Mouse (Mus musculus): ENCODE data around the gene Nedd9.

Gene Nedd9

DNA sequence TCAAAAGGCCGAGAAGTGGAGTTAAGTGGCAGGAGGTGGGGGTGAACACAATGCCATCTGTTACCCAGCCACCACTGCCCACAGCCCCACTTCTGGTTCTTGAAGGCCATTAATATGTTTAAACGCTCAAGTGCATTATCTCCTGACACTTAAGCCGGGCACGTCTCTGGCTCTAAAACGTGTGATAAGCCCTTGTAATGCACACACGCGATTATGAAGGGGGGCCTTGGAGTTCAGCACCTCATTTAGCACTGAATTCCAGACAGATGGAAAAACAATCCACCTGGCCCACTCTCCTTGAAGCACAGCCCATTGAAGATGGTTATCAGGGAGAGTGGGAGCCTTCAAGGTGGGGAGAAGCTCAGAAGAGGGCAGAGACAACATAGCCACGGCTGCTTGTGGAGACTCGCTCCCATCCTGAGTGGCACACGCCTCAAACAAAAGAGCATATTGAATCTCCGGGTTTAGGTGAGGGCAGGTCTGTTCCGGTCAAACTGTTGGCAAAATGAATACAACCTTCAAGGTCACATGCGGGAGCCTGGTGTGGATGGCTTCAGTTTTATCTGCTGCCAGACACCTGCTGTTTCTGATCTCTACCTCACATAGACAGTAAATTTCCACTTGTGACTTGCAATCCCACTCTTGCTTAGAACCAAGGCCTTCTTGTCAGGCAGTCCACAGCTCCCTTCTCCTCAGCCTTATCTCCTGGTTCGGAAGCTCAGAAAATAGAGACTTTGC, 30.7 kb downstream of the Nedd9 start:
- in situ Hi-C loops (cut with MseI, MboI) = no loop called here

DNA sequence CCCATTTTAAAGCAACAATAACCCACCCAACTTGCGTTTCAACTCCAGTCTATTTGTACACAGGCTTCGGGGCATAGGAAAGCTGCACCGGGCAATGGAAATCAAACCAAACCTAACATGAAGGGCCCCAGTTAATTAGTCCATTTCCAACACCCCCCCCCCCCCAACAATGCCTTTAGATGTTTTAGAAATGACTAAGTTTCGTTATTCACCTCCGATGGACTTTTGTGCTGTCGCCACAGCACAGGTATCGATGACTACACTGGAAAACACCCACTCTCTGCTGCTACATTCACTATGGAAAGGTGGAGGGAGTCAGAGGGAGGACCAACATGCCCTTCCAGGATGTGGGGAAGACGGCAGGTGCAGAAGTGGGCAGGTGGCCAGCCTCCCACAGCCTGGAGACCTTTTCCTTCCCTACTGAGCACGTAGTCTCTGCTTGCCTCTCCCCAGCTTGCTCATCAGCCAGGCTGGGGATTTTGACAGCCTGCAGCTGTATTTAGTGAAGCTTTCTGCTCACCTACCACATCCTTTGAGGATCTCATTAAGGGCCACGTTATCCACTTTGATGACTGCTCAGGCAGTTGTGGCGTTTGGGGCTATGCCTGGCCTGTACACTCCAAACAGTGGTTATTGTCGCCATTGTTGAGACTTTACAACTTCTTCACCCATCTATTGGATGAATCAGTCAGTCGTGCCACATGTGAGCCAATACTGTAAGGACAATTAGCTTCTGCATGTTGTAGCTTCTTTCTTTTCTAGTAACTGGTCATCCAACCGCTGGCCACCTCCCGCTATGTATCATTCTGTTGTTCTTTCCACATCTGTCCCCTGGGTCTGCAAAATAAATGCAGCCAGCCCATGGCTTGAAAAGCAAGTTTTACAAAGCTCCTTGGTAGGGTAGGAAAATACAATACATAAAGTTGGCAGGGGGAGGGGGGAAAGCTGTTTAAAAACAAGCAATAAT, 33.7 kb downstream of the Nedd9 start:
- in situ Hi-C loops (cut with MseI, MboI) = no loop called here

DNA sequence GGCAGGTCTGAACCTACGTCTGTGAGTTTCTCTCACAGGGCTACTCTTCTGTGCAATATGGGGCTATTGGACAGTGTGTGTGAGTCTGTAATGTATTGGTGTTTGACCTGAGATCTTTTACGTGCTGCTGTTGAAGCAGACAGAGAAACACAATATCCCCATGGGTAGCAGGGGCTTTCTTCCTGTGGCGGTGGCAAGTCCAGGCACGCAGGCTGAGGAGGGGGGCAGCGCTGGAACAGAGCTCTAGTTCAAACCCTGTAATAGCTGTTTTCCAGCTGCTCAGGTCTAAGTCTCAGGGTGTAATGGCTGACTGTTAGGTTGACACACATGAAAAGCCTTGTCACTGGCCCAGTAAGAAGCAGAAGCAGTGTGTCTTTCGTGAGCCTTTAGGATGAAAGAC, 36.3 kb downstream of the Nedd9 start:
- in situ Hi-C loops (cut with MseI, MboI) = no loop called here

DNA sequence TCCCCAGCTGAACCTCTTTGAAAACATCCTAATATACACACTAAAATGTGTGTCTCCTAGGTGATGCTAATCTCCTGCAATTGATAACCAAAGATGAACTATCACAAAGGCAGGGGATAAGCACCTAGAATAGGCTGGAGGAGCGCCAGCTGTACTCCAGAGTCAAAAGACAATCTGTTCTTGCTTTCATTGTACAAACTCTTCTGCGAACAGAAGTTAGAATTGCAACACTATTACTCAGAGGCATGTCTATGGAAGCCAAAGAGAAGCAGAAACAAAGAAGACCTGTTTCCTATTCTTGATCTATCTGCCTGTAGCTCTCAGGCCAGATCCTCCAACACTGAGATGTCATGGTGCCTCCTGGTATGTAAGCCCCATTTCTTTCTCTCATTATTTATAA, 38.0 kb downstream of the Nedd9 start:
- in situ Hi-C loops (cut with MseI, MboI) = no loop called here

DNA sequence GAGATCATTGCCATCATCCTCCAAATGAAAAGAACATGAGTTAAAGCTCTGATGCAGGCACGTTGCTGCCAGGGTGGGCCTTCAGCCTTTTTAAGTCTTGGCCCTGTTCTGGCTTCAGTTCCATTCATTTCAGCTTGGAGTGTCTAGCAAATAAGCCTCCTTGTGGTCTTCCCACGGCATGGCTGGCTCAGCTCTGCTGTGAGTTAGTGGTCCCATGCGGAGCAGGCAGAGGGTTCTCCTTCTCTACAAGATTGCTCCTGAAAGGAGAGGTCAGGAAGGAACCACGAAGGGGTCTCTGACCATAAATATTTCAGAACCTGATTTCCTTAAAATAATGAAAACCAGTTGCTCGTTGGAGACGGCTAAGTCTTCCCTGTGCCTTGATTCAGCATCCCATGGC, 40.0 kb downstream of the Nedd9 start:
- in situ Hi-C loops (cut with MseI, MboI) = no loop called here

DNA sequence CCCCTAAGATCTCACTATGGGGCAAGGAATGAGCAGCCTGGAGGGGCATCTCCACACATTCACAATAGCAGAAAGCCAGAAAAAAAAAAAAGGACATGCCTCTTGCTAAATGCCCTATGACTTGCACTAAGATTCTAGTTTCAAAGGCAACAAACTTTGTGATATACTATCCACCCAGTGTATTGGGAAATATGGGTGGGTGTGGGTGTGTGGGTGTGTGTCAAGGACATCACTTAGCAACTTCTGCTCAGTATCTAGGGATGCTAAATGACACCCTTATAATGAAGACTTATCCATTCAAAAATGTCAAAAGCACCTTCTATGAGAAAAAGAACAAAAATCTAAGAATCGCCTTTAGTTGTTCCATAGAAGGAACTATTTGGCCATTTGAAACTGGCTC, 40.6 kb downstream of the Nedd9 start:
- in situ Hi-C loops (cut with MseI, MboI) = no loop called here

DNA sequence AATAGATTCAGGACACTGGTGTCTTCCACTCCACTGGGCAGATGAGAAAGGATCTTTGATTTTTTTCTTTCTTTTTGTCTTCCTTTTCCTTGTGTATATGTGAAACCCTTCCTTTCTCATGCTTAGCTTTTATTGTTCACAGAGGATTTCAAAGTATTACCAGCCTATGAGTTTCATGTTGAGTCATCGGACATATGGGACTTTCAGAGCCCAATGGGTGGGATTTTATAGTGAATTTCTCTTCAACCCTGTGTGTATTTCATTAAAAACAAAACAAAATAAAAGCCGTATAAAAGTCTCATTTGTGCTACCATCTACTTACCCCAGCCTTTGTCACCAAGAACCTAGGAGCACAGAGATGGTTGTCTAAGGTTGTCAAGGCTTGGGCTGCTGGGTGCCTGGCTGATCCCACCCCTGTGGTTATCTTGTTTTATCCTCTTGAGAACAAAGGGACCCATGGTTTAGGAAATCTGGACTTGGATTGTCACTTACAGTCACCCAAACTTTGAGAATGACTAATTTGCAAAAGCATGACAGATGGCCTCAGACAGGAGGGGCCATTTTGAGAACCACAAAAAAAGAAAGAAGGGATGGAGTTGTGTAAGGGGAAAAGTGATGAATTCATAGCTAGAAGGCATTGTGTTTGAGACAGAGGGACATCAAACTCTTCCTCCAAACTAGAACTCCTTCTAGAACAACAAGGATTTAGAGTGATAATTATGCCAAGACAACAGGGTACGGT, 41.9 kb downstream of the Nedd9 start:
- in situ Hi-C loops (cut with MseI, MboI) = no loop called here

GRCm38 (mm10) chr13:41444230-41444629, 42.9 kb downstream of the Nedd9 start:
- in situ Hi-C loops (cut with MseI, MboI) = no loop called here

GRCm38 (mm10) chr13:41442145-41442544, 45.0 kb downstream of the Nedd9 start:
- in situ Hi-C loops (cut with MseI, MboI) = no loop called here

- in situ Hi-C loops (cut with MseI, MboI) = no loop called here
Observed at GRCm38 (mm10) chr13:41440205-41440604, 47.0 kb downstream of the Nedd9 start.

DNA sequence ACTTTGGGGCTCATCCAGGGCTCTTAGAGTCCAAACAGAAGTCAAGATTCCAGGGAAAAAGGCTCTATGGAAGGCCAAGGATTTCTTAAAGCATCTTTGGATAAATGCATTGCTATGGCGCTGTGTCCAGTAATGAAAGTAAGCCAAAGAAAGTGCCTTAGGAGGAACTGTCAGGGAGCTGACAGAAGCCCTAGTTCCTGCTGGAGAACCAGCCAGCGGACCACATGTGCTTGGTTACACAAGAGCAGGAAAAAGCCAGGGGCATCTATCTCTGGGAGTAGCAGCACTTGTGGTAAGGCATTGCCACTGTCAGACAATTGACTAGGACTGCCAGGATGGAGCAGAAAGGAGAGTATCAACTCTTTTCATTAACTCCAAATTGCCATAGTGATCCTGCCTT, 49.8 kb downstream of the Nedd9 start:
- in situ Hi-C loops (cut with MseI, MboI) = no loop called here

- in situ Hi-C loops (cut with MseI, MboI) = no loop called here
Observed at GRCm38 (mm10) chr13:41436731-41437130, 50.4 kb downstream of the Nedd9 start.

DNA sequence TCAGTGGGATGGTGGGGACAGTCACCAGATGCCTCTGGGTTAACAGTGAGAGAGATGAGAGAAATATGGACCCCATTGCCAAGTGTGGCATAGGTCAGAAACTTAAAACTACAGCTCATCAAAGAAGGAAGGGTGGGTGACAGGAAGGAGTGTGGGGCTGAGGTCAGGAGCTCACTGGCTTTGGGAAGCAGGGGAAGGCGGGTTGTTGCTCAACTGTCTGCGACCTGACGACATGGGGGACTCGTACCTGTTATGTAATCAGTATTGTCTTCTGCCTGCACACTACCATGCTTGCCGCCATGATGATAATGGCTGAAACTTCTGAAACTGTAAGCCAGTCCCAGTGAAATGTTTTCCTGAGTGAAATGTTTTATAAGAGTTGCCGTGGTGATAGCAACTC, 54.0 kb downstream of the Nedd9 start:
- in situ Hi-C loops (cut with MseI, MboI) = no loop called here

- in situ Hi-C loops (cut with MseI, MboI) = no loop called here
Observed at GRCm38 (mm10) chr13:41431795-41432194, 55.4 kb downstream of the Nedd9 start.

- in situ Hi-C loops (cut with MseI, MboI) = no loop called here
Observed at GRCm38 (mm10) chr13:41427046-41427445, 60.1 kb downstream of the Nedd9 start.

DNA sequence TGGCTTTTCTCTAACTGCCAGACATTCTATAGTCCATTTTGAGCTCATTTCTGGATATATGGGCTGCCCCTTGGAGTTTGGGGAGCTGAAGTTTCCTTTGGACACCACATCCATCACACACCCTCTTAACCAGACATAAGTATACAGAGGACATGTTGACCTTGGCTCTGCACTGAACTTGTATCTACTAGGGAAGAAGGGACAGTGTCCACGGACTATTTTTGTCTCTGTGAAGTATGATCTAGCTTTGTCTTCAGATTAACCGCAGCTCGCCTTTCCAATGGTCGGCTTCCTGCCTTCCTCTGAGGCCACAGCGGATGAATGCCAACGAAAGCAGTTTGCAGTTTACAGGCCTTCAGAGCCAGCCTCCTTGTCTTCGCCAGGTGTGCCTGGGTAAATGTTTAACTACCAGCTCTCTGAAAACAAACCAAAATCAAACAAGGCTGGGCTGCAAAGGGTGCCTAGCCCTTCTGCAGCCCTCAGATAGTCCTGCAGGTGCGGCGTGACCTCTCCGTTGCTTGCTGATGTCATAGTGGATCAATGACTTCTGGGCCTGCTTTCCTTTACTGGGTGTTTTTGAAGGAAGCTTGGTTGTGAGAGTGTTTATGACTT, 63.6 kb downstream of the Nedd9 start:
- in situ Hi-C loops (cut with MseI, MboI) = no loop called here

DNA sequence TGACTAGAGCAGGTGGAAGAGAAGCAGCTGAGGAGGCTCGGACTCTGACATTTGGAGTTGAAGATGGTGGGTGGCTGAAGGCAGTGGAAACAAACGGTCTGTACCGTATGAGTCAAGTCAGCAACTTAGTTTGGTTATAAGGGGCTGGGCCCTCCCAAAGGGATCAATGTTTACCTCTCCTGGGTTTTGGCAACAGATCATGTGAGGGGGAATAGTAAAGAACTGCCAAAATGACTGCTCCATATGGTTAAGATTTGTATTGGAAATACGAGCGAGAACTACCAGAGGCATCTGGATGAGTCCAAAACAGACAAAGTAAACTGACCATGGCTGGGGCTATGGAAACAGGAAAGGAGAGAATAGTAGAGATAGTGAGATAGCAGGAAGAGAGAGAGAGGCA, 64.6 kb downstream of the Nedd9 start:
- in situ Hi-C loops (cut with MseI, MboI) = no loop called here

GRCm38 (mm10) chr13:41420376-41420775, 66.8 kb downstream of the Nedd9 start:
- in situ Hi-C loops (cut with MseI, MboI) = no loop called here

- in situ Hi-C loops (cut with MseI, MboI) = no loop called here
Observed at GRCm38 (mm10) chr13:41418198-41418869, 68.8 kb downstream of the Nedd9 start.

DNA sequence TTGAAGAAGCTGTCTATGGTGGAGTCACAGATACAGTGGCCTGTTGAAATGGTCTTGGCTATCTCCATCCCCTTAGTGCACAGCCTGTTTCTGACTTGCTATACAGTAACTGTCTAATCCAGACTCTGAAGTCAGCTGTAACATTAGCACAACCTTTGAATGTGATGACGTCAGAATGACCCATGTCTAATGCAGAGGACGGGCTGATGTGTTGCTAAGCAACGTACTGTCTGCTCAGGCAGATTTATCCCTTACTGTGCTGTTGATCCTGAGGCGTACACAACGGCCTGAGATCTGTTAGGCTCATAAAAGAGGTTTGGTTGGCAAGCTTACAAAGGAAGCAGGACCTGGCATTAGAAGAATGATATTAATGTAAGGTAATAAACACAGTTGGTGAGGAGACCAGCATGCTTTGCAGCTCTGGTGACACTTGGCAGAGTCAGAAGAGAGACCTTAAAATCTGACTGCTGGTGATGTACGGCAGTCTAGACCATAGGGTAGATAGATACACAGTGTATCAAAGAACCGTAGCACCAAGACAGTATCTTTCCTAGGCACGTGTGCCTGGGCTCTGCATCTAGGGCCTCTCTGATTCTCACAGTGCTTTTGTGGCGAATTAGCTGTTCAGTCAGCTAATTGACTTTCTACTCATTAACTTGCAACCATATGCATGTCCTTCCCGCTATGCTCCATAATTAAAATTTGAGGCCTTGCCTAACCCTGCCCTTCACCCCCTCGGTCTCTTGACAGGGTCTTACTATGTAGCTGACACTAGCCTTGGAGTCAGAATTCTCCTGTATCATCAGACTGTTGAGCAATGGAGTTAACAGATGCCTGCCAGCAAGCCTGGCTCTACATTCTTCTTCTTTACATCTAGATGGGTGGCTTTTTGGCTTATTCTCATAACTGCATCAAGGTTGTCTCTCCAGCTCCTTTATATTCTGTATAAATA, 70.8 kb downstream of the Nedd9 start:
- in situ Hi-C loops (cut with MseI, MboI) = no loop called here

All from mouse trophoblast stem cell (cell line).